Mouse (Mus musculus) cerebellum, adult 2 months (tissue): ENCODE data around the gene Mkrn1.

Source experiments
- CTCF ChIP-seq: fragments of 200-500 bp; IDR thresholded peaks from 2 replicates; pipeline ENCODE4 v1.5.1; 2011; ENCODE audit warnings: low read depth, mild to moderate bottlenecking, control low read depth, low read length, moderate library complexity, borderline replicate concordance; ENCODE audit not compliant: insufficient read depth
- POLR2A ChIP-seq: fragments of 200-500 bp; IDR thresholded peaks from 2 replicates; pipeline ENCODE4 v1.6.1; 2011; ENCODE audit warnings: low read length, control low read depth, borderline replicate concordance; ENCODE audit not compliant: insufficient read depth

- TF ChIP-seq CTCF (no peak), POLR2A (no peak)
Observed at GRCm38 (mm10) chr6:39455339-39456160, 35.3 kb upstream of the Mkrn1 start.
